Mouse (Mus musculus) embryonic facial prominence, embryonic 14.5 days (tissue): Measurements from ENCODE around the gene Gm11985. TPM values are rescaled to one million over a fixed set of nuclear protein-coding genes. Genes with fewer than 3 reads are reported as not detected.

ENCODE experiments used
- ATAC-seq: fragments of 200-750 bp; cut with Nextera tagmentation; 2 replicates; pipeline ENCODE4 v1.8.0; 2017; ENCODE audit warnings: low read depth, moderate number of reproducible peaks, moderate TSS enrichment
- DNase-seq: peaks from one replicate; pipeline ENCODE4 v3.0.0-alpha.2; 2015; ENCODE audit warnings: low spot score
- H3K27ac ChIP-seq: fragments of 300-500 bp; sonication (generic); replicated peaks from 2 replicates; pipeline ENCODE4 v1.5.1; 2014; ENCODE audit warnings: low read depth, mild to moderate bottlenecking, low read length, moderate library complexity
- H3K27me3 ChIP-seq: fragments of 300-500 bp; sonication (generic); replicated peaks from 2 replicates; pipeline ENCODE4 v1.6.1; 2014; ENCODE audit warnings: low read length; ENCODE audit not compliant: control insufficient read depth, insufficient read depth
- H3K36me3 ChIP-seq: fragments of 300-500 bp; sonication (generic); 2 replicates; pipeline ENCODE4 v1.6.1; 2014; ENCODE audit warnings: low read length, mixed read lengths; ENCODE audit not compliant: control insufficient read depth, insufficient read depth
- H3K4me1 ChIP-seq: fragments of 300-500 bp; sonication (generic); 2 replicates; pipeline ENCODE4 v1.6.1; 2014; ENCODE audit warnings: antibody characterized with exemption, low read length; ENCODE audit not compliant: control insufficient read depth, insufficient read depth
- H3K4me2 ChIP-seq: fragments of 300-500 bp; sonication (generic); 2 replicates; pipeline ENCODE4 v1.6.1; 2014; ENCODE audit warnings: low read depth, mild to moderate bottlenecking, low read length, moderate library complexity, mixed read lengths
- H3K4me3 ChIP-seq: fragments of 300-500 bp; sonication (generic); 2 replicates; pipeline ENCODE4 v1.5.1; 2014; ENCODE audit warnings: low read depth, mild to moderate bottlenecking, low read length
- H3K9ac ChIP-seq: fragments of 300-500 bp; sonication (generic); 2 replicates; pipeline ENCODE4 v1.6.1; 2014; ENCODE audit warnings: low read depth, mild to moderate bottlenecking, low read length, moderate library complexity, mixed read lengths
- H3K9me3 ChIP-seq: fragments of 300-500 bp; sonication (generic); 2 replicates; pipeline ENCODE4 v1.6.1; 2016; ENCODE audit warnings: low read length; ENCODE audit not compliant: control insufficient read depth
- WGBS: fragments of 180-500 bp; shearing (Covaris S2); extraction: QIAGEN DNeasy Blood & Tissue Kit; methylation state at CpG from one replicate; pipeline ENCODE4 v1.1.7; 2014; 5-methylcytosine and 5-hydroxymethylcytosine counted together
- polyA plus RNA-seq: library from polyadenylated mRNA; unstranded; fragments of >200 nt; fragmentation: Nextera tagmentation; extraction: Ambion mirVana; gene quantifications from 2 replicates; pipeline ENCODE4 v1.2.1, GENCODE M21; 2014

The Gm11985 gene
- polyA plus RNA-seq, 1 experiment from 2014 or later, result not detected

DNA sequence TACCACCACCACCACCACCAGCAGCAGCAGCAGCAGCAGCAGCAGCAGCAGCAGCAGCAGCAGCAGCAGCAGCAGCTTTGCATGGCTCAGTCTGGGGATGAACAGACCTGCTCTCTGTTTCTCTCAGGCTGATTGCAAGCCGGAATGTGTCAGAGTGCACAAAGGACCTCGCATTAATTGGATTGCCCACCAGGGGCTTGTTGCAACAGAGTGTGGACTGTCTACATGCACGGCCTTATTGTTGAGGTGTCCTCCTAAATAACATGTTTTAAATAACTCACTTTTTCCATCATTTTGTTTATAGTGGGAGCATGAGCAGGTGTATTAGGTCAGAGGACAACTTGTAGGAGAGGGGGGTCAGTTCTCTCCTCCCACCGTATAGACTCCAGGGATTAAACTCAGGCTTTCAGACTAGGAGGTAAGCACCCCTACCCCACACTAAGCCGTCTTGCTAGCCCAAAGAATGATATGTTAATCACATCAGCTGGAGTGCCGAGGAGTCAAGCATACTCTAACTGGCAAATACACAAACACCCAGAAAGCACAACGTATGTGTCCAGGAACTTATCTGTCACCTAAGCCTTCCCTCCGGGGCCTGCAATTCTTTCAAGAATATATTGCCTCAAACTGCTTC is 5.8 kb downstream of the Gm11985 start:
- DNase-seq, result no peak
- 27% methylated on average over 8 of the region's 8 CpGs for WGBS

DNA sequence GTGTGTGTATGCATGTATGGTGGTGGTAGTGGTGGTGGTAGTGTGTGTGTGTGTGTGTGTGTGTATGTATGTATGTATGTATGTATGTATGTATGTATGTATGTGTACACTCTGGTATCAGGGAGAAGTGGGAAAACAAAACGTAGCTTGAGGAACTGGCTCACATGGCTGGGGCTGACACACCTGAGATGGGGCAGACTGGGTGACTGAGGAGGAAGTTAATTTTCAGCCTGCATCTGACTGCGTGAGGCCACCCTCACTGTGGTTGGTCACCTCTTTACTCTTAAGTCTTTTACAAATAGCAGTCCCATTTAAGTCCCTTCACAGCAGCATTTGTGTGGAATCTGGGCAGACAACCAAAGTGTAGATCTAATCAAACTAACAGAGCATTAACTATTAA is 9.1 kb downstream of the Gm11985 start:
- DNase-seq (no peak), ATAC-seq (no peak)
- H3K36me3 ChIP-seq, result no peaks in the 10 kb centered on the region
- H3K27me3 ChIP-seq, result no peaks in the 10 kb centered on the region
- H3K4me3 ChIP-seq, result no peak overlapping the region
- H3K27ac ChIP-seq, result no peak overlapping the region
- no peak overlapping the region for H3K9ac ChIP-seq
- WGBS, result 79% methylated on average over 2 of the region's 2 CpGs
- no peaks in the 10 kb centered on the region for H3K9me3 ChIP-seq
- 0 out of 2 replicates have a peak, but pooled peaks cover 3% of the 10 kb centered on the region for H3K4me1 ChIP-seq
- no peak overlapping the region for H3K4me2 ChIP-seq

More for the DNA sequence above, 5.8 kb downstream of the Gm11985 start:
- Histone ChIP-seq H3K9me3 (no peaks in the 10 kb centered on the region), H3K4me2 (no peak overlapping the region), H3K4me1 (no peaks in the 10 kb centered on the region), H3K9ac (no peak overlapping the region), H3K36me3 (no peaks in the 10 kb centered on the region), H3K27ac (no peak overlapping the region), H3K4me3 (no peak overlapping the region), H3K27me3 (no peaks in the 10 kb centered on the region)
- ATAC-seq, result no peak

DNA sequence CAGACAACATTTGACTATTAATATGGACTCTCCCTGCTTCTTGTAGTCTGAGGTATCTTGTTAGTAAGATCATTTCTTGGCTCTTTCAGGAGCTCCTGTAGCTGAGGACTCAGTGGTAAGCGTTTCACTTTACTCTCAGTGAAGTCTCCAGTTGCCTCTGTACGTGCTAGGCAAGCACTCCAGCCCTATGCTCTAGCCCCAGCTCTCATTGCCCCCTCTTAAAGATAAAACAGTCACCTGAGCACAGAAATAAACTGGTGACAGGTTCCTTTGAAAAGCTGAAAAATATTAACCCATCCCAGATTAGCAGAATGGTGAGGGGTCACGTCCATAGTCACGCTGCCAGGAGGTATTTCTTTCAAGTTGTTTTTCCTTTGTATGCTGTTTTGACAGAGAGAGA is 9.6 kb downstream of the Gm11985 start:
- no peaks in the 10 kb centered on the region for H3K27me3 ChIP-seq

DNA sequence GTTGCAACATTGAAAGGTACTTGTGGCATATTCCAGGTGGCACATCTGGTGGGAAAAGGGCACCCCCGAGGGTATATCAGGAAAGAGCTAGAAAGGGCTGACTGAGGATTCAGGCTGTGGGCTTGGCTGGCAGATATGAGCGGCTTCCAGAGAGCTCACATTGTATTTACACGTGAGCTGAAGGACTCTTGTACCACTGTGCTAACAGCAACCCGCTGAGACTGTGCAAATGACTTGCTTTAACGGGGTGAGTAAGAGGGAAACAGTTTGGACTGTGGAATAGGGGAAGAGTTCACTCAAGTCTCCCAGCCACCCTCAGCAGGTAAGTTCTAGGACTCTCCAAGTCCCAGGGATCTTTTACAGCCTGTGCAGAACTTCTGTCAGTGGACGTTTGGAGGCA is 14.7 kb downstream of the Gm11985 start:
- DNase-seq (no peak), ATAC-seq (no peak)
- Histone ChIP-seq H3K27ac (no peak overlapping the region), H3K36me3 (no peaks in the 10 kb centered on the region), H3K4me3 (no peak overlapping the region), H3K4me2 (no peak overlapping the region), H3K9ac (no peak overlapping the region), H3K4me1 (0 out of 2 replicates have a peak, but pooled peaks cover 3% of the 10 kb centered on the region), H3K27me3 (no peaks in the 10 kb centered on the region), H3K9me3 (no peaks in the 10 kb centered on the region)
- 83% methylated on average over 6 of the region's 6 CpGs for WGBS

More for the DNA sequence above, 9.6 kb downstream of the Gm11985 start:
- Histone ChIP-seq H3K4me1 (0 out of 2 replicates have a peak, but pooled peaks cover 3% of the 10 kb centered on the region), H3K36me3 (no peaks in the 10 kb centered on the region), H3K27ac (no peak overlapping the region), H3K4me2 (no peak overlapping the region), H3K9me3 (no peaks in the 10 kb centered on the region), H3K4me3 (no peak overlapping the region), H3K9ac (no peak overlapping the region)
- DNase-seq (no peak), ATAC-seq (no peak)
- WGBS, result 69% methylated on average over 4 of the region's 4 CpGs

DNA sequence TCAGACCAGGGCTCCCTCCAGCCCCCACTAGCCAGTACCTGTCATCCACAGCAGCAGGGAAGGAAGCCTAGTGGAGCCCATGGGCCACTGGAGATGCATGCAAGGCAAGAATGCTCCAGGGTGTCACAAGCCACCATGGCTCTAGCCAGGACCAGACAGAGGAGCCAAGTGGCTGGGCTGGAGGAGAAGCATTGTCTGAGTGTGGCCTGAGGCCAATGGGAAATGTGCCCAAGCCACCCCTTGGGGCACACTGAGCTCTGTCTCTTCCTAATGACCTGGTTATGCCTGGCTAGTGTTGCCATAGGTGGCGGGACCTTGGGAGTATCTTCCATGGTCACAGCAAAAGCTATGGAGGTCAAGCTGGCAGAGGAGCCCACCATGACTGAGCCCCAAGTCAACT is 18.7 kb downstream of the Gm11985 start:
- DNase-seq (no peak), ATAC-seq (no peak)
- WGBS, result 92% methylated on average over 1 of the region's 1 CpGs
- Histone ChIP-seq H3K4me2 (no peak overlapping the region), H3K4me3 (no peak overlapping the region), H3K27me3 (no peaks in the 10 kb centered on the region), H3K9ac (no peak overlapping the region), H3K27ac (no peak overlapping the region), H3K36me3 (no peaks in the 10 kb centered on the region), H3K4me1 (no peaks in the 10 kb centered on the region), H3K9me3 (no peaks in the 10 kb centered on the region)

DNA sequence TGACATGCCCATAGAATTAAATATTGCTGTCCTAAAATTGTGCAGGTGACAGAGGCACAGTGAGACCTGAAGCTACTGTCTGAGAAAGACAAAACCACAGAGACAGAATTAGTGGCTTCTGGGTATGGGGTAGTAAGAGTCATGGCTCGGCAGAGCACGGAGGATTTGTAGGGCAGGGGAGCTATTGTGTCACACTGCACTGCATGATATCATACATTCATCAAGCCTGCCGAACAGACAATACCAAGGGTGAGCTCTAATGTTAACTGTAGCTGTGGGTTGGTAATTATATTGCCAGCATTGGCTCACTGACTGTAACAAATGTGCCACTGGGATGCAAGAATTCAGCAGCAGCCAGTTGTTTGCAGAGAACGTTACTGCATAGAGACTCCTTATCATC is 24.0 kb downstream of the Gm11985 start:
- H3K27ac ChIP-seq, result no peak overlapping the region
- DNase-seq (no peak), ATAC-seq (no peak)
- no peaks in the 10 kb centered on the region for H3K9me3 ChIP-seq
- no peak overlapping the region for H3K9ac ChIP-seq
- H3K4me2 ChIP-seq, result no peak overlapping the region
- H3K4me1 ChIP-seq, result peaks cover 8% of the 10 kb centered on the region
- H3K36me3 ChIP-seq, result no peaks in the 10 kb centered on the region
- 70% methylated on average over 4 of the region's 4 CpGs for WGBS
- H3K27me3 ChIP-seq, result no peaks in the 10 kb centered on the region
- no peak overlapping the region for H3K4me3 ChIP-seq

DNA sequence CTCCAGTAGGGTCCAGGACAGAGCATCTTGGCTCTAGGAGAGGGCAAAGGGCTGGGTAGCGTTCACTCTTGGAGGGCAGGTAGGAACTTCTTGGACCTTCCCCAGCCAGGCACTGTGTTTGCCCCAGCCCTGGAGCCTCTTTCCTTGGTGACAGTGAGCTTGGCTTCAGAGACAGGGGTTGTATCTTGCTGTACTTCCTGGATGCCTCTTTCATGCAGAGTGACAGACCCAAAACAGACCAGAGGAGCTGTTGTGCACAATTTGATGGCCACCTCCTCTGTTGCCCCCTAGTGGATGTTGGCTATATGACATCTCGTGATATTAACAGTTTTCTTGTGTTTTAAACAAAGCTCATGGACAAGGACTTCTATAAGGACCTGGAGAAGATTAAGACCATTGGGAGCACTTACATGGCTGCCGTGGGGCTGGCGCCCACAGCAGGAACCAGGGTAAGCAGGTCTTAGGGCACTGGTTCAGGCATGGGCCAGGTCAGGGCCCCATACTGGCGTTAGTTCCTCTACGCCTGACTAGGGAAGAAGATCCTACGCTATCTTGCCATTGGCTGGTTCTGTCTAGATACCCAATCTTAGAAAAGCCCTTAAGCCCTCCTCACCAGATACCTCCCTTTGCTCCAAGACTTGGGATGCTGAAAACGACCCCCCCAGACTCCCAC is 26.7 kb downstream of the Gm11985 start:
- peak; percentile 51 for DNase-seq
- Histone ChIP-seq H3K27me3 (no peaks in the 10 kb centered on the region), H3K36me3 (no peaks in the 10 kb centered on the region), H3K27ac (no peak overlapping the region), H3K9me3 (no peaks in the 10 kb centered on the region), H3K4me1 (peaks cover 8% of the 10 kb centered on the region), H3K4me2 (no peak overlapping the region), H3K9ac (no peak overlapping the region), H3K4me3 (no peak overlapping the region)
- 81% methylated on average over 8 of the region's 8 CpGs for WGBS
- no peak for ATAC-seq

DNA sequence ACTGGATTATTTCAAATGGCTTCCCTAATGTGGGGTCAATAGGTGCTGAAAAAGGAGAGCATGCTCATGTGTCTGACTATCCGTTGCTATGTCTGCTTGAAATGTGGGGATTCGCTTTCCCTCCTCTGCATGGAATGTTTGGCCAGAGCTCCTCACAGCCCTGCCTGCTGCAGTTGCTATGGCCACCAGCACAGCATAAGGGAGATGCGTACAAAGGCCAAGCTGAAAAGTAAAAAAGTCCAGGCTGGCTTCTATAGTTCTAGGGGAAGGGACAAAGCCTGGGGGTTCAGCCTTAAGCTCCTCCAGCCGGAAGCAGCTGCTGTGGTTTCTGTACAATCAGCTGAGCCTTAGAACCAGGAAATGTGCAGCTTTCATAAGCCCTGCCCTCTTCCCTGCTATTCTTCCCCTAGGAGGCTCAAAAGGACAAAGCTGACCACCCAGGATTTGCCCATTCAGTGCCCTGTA is 27.7 kb downstream of the Gm11985 start:
- no peak overlapping the region for H3K4me3 ChIP-seq
- H3K4me1 ChIP-seq, result peaks cover 8% of the 10 kb centered on the region
- H3K9me3 ChIP-seq, result no peaks in the 10 kb centered on the region
- H3K27ac ChIP-seq, result peak overlapping the region; percentile 55; the same call in 1 of the 2 replicates
- H3K4me2 ChIP-seq, result no peak overlapping the region
- H3K27me3 ChIP-seq, result no peaks in the 10 kb centered on the region
- H3K9ac ChIP-seq, result no peak overlapping the region
- 47% methylated on average over 4 of the region's 4 CpGs for WGBS
- H3K36me3 ChIP-seq, result no peaks in the 10 kb centered on the region
- ATAC-seq, result peak; percentile 78
- peak; percentile 75 for DNase-seq
